Mouse (Mus musculus): ENCODE measurements around the gene Cdyl. TPM values are rescaled to one million over a fixed set of nuclear protein-coding genes. Genes with fewer than 3 reads are reported as not detected.

The Cdyl gene
- 1.8 TPM for polyA plus RNA-seq (2017; shearing (Covaris generic))

DNA sequence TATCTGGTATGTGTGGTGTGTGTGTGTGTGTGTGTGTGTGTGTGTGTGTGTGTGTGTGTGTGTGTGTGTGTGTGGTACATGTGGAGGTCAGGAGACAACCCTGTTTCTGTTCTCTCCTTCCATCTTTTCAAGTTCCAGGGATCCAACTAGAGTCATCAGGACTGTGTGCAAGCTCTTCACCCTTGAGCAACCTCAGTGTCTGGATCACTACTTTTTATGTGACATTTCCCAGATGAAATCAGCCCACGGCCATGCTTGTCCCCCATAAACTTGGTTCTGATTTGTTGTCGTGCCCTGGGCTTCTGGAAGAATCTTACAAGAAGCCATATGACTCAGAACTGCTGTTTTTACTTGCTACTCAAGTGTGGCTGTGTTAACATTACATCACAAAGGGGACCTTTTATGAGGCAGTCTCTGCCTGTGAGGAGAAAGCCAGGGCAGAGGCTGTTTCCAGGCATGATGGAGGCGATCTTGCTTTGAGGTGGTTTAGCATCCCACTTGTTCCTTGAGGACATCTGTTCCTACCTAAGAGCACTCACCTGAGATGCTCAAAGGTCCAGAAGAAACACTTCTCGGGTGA, at the start of gene Cdyl:
Gene Cdyl, plus strand, starts transcription at position 428 of the 580 bp plus-strand sequence.

DNA sequence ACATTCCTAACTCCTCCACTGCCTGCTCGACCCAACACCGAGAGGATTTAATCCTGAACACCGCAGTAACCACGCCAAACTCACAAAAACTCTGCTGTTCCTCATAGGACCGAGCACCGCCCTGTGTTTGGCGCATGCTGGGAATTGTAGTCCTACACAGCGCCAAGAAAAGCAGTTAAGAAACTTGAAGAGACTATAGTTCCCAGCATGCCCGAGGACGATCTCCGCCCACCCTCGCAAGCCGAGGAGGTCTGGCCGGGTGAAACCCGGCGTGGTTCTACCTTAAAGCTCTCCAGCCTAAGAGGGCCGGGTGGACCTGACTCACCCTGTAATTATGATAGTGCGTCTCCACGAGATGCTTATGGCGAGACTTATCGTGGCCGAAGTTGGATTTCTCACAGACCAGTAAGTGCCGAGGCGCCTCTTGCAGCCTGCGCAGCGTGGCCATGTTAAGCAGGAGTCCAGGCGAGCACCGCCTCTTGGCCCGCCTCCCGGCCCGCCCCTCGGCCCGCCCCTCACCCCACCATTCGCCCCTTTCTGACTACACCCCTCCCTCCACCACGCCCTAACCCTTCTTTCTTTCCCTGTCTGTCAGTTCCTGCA, 246.3 kb downstream of the Cdyl start, which contains the start of gene Rpp40:
Gene Rpp40, minus strand, starts transcription at position 481 of the 603 bp plus-strand sequence.

Other genes starting within 250 kb of the Cdyl start
- gene Rpp40, start 246.5 kb downstream of the Cdyl start, polyA plus RNA-seq (2017; shearing (Covaris generic)) = 14.7 TPM